Mouse (Mus musculus): Measurements from ENCODE around the gene Rab7b. TPM values are rescaled to one million over a fixed set of nuclear protein-coding genes. Genes with fewer than 3 reads are reported as not detected.

The Rab7b gene
- polyA plus RNA-seq, 1 experiment, result 1.5 TPM

DNA sequence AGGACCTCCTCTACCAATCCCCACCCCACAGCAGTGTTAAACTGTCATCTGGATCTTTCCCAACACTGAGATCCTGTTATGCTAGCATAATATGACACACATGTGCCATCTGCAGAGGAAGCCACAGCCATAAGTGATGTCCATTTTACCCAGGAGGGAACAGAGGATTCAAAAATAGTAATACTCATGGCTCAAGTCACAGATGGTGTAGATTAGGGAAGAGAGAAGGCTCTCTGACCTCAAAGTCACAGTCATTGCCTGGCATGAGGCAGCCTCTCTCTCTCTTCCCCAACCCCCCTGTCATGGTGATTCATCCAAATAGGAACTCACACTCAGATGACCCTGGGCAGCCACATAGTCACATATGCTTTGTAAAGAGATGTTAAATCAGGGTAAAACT is 2.9 kb downstream of the Rab7b start:
- no peak overlapping the region for H3K4me3 ChIP-seq (ENCODE audit: low read depth, low read length)
- no peaks in the 10 kb centered on the region for H3K27me3 ChIP-seq (ENCODE audit: control insufficient read depth, insufficient read depth, low read length)
- no peaks in the 10 kb centered on the region for H3K36me3 ChIP-seq (ENCODE audit: control insufficient read depth, insufficient read depth, low read length)
- 0 out of 2 replicates have a peak, but pooled peaks cover 3% of the 10 kb centered on the region for H3K4me1 ChIP-seq (ENCODE audit: control insufficient read depth, insufficient read depth, insufficient read length, low read length)
- no peak for TF ChIP-seq CTCF (IDR thresholded peaks at IDR 0.05; ENCODE audit: extremely low read depth, insufficient read length, insufficient replicate concordance, low read depth, low read length)
- no peak for TF ChIP-seq POLR2A (IDR thresholded peaks at IDR 0.05; ENCODE audit: low read depth, low read length)
- H3K27ac ChIP-seq (ENCODE audit: insufficient read depth, low read depth, low read length), result peak overlapping the region; percentile 82; the same call in 1 of the 2 replicates

GRCm38 (mm10) chr1:131695308-131695707 is 6.8 kb downstream of the Rab7b start:
- WGBS, result 42% methylated on average over 2 of the region's 2 CpGs
- TF ChIP-seq POLR2A (IDR thresholded peaks at IDR 0.05; ENCODE audit: low read depth, low read length) (no peak), CTCF (IDR thresholded peaks at IDR 0.05; ENCODE audit: extremely low read depth, insufficient read length, insufficient replicate concordance, low read depth, low read length) (no peak)
- H3K4me3 ChIP-seq (ENCODE audit: low read depth, low read length), result no peak overlapping the region

DNA sequence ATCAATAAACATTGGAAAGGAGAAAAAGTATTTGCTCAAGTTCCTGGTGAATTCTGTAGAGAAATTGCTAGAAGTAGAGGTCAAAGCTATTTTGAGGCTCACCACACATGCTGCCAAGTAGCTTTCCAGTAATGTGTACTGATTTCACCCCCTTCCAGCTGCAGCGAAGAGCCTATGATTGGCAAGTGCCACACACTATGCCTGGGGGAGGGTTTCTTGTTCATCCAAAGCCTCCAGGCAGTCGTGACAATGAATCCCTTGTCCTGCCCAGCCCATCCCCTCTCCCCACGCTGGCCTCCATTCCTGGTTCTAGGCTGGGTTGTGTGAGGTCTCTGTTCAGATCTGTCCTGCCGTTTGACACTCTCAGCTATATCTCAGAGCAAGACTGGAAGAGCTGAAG is 7.8 kb downstream of the Rab7b start:
- no peaks in the 10 kb centered on the region for H3K36me3 ChIP-seq (ENCODE audit: control insufficient read depth, insufficient read depth, low read length)
- H3K4me1 ChIP-seq (ENCODE audit: control insufficient read depth, insufficient read depth, insufficient read length, low read length), result 0 out of 2 replicates have a peak, but pooled peaks cover under 1% of the 10 kb centered on the region
- H3K27ac ChIP-seq (ENCODE audit: insufficient read depth, low read depth, low read length), result no peak overlapping the region
- TF ChIP-seq POLR2A (IDR thresholded peaks at IDR 0.05; ENCODE audit: low read depth, low read length), result no peak
- 53% methylated on average over 4 of the region's 4 CpGs for WGBS
- H3K4me3 ChIP-seq (ENCODE audit: low read depth, low read length), result no peak overlapping the region
- no peaks in the 10 kb centered on the region for H3K27me3 ChIP-seq (ENCODE audit: control insufficient read depth, insufficient read depth, low read length)

More at GRCm38 (mm10) chr1:131695308-131695707, 6.8 kb downstream of the Rab7b start:
- H3K36me3 ChIP-seq (ENCODE audit: control insufficient read depth, insufficient read depth, low read length), result no peaks in the 10 kb centered on the region
- H3K27ac ChIP-seq (ENCODE audit: insufficient read depth, low read depth, low read length), result no peak overlapping the region
- 0 out of 2 replicates have a peak, but pooled peaks cover 3% of the 10 kb centered on the region for H3K4me1 ChIP-seq (ENCODE audit: control insufficient read depth, insufficient read depth, insufficient read length, low read length)
- no peaks in the 10 kb centered on the region for H3K27me3 ChIP-seq (ENCODE audit: control insufficient read depth, insufficient read depth, low read length)

DNA sequence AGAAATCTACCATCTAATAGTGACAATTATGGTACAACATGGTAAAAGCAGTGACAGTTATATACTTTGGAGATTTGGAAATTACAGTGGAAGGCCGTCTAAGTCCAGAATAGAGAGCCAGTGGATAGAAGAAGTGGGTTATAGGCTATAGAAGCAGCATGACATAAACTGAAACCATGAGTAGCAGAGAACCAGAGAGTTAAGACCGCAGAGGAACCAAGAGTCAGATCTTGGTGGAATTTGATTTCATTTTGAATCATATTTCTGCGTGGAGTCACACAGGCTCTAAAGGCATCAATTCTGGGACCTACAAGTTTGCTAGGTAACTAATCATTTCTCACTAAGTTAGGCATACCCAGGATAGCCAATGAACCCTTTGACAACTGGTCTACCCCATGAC is 10.3 kb downstream of the Rab7b start:
- Histone ChIP-seq H3K4me3 (ENCODE audit: low read depth, low read length) (no peak overlapping the region), H3K27me3 (ENCODE audit: control insufficient read depth, insufficient read depth, low read length) (no peaks in the 10 kb centered on the region), H3K36me3 (ENCODE audit: control insufficient read depth, insufficient read depth, low read length) (no peaks in the 10 kb centered on the region), H3K4me1 (ENCODE audit: control insufficient read depth, insufficient read depth, insufficient read length, low read length) (no peaks in the 10 kb centered on the region), H3K27ac (ENCODE audit: insufficient read depth, low read depth, low read length) (no peak overlapping the region)
- 80% methylated on average over 3 of the region's 3 CpGs for WGBS
- TF ChIP-seq POLR2A (IDR thresholded peaks at IDR 0.05; ENCODE audit: low read depth, low read length) (no peak), CTCF (IDR thresholded peaks at IDR 0.05; ENCODE audit: extremely low read depth, insufficient read length, insufficient replicate concordance, low read depth, low read length) (no peak)

- Histone ChIP-seq H3K36me3 (ENCODE audit: control insufficient read depth, insufficient read depth, low read length) (no peaks in the 10 kb centered on the region), H3K4me3 (ENCODE audit: low read depth, low read length) (no peak overlapping the region), H3K4me1 (ENCODE audit: control insufficient read depth, insufficient read depth, insufficient read length, low read length) (no peaks in the 10 kb centered on the region), H3K27me3 (ENCODE audit: control insufficient read depth, insufficient read depth, low read length) (no peaks in the 10 kb centered on the region), H3K27ac (ENCODE audit: insufficient read depth, low read depth, low read length) (no peak overlapping the region)
- 58% methylated on average over 4 of the region's 4 CpGs for WGBS
- TF ChIP-seq CTCF (IDR thresholded peaks at IDR 0.05; ENCODE audit: extremely low read depth, insufficient read length, insufficient replicate concordance, low read depth, low read length) (no peak), POLR2A (IDR thresholded peaks at IDR 0.05; ENCODE audit: low read depth, low read length) (no peak)
Observed at GRCm38 (mm10) chr1:131699642-131700041, 11.1 kb downstream of the Rab7b start.

DNA sequence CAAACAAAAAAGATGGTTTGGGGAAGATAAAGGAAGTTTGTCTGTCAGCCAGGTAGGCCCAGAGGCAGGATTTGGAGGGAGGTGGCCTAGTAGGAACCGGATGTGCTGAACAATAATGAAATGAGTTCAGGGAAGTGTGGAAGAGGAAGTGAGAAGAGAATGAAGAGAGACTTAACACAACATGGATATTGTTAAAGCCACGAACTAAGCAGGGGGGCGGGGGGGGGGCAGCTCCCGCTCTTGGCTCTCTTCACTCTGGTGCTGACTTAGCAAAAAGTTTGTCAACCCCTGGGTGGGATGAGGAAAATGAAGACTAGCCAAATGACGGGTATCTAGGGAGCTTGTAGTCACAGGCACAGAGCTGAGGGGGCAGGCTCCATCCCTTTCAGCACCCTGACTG is 12.0 kb downstream of the Rab7b start:
- no peaks in the 10 kb centered on the region for H3K4me1 ChIP-seq (ENCODE audit: control insufficient read depth, insufficient read depth, insufficient read length, low read length)
- H3K27me3 ChIP-seq (ENCODE audit: control insufficient read depth, insufficient read depth, low read length), result no peaks in the 10 kb centered on the region
- no peak overlapping the region for H3K27ac ChIP-seq (ENCODE audit: insufficient read depth, low read depth, low read length)
- no peaks in the 10 kb centered on the region for H3K36me3 ChIP-seq (ENCODE audit: control insufficient read depth, insufficient read depth, low read length)
- WGBS, result 64% methylated on average over 5 of the region's 5 CpGs
- TF ChIP-seq POLR2A (IDR thresholded peaks at IDR 0.05; ENCODE audit: low read depth, low read length) (no peak), CTCF (IDR thresholded peaks at IDR 0.05; ENCODE audit: extremely low read depth, insufficient read length, insufficient replicate concordance, low read depth, low read length) (no peak)
- no peak overlapping the region for H3K4me3 ChIP-seq (ENCODE audit: low read depth, low read length)

DNA sequence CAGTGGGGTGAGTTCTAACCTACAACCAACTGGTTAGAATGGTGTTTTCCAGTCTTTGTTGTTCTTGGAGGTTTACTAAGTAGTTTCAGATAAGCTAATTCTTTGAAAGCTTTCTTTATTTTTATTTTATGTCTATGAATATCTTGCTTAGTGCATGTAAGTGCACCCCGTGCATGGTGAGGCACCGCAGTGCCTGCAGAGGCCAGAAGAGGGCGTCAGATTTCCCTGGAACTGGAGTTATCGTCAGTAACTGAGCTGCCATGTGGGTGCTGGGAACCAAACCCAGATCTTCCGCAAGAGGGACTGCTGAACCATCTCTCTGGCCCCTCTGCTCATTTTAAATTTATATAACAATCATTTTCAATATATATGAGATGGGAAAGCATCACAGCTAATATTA is 12.9 kb downstream of the Rab7b start:
- WGBS, result 85% methylated on average over 5 of the region's 5 CpGs
- Histone ChIP-seq H3K4me1 (ENCODE audit: control insufficient read depth, insufficient read depth, insufficient read length, low read length) (no peaks in the 10 kb centered on the region), H3K4me3 (ENCODE audit: low read depth, low read length) (no peak overlapping the region), H3K27ac (ENCODE audit: insufficient read depth, low read depth, low read length) (no peak overlapping the region), H3K36me3 (ENCODE audit: control insufficient read depth, insufficient read depth, low read length) (no peaks in the 10 kb centered on the region), H3K27me3 (ENCODE audit: control insufficient read depth, insufficient read depth, low read length) (no peaks in the 10 kb centered on the region)
- TF ChIP-seq CTCF (IDR thresholded peaks at IDR 0.05; ENCODE audit: extremely low read depth, insufficient read length, insufficient replicate concordance, low read depth, low read length) (no peak), POLR2A (IDR thresholded peaks at IDR 0.05; ENCODE audit: low read depth, low read length) (no peak)
